Mouse (Mus musculus) left cerebral cortex, adult 11 months (tissue): ENCODE results near the gene Gm28710.
A peak's percentile ranks its signal among the peaks of the same experiment; 100 is the strongest.

Experiments used
- DNase-seq: peaks from one replicate; pipeline ENCODE4 v3.0.0; 2022; ENCODE audit warnings: low spot score

The Gm28710 gene

DNA sequence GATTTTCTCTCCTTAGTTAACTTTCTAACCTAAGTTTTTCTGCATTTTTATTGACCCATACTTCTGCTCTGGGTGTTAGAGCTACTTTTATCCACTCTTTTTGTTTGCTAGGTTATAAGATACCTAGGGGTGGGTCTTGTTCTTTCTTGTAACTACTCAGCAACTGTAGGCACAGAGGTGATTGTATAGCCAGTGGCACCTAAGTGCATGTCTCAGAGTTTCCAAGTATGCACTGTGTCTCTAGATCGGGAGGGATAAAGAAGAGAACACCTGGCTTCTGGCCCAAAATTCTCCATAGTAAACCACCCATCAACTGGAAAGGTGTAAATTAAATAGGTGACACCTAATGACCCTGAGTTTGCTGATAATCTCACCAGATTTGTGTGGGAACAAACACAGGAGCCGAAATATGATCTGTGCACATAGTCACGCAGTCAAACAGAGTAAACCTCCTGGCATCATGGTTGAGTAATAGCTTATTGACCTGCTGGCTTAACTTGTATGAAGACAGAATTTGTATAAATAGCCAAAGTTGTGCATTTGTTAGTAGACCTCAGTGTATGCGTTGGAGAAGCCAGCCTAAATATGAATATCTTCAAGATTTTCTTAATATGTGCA, at the start of gene Gm28710:
Gene Gm28710, plus strand, starts transcription at position 568 of the 618 bp plus-strand sequence.
- DNase-seq = no peak

DNA sequence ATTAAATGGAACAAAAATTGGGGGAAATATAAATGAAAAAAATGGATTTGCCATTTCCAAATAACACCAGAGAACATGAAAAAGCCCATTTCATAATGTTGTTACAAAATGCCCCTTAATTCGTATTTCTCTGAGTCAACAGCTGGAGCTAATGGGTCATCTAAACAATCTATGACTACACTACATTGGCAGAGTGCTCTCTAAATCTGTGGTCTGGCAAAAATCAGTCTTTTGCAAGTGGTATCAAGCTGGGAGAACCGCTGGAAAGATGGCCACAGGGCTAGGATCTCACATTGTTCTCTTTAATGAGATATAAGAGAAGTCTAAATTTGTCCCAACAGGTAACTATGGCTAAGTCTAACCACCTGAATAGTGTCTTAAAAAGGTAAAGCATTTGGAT, 14.4 kb upstream of the Gm28710 start:
- no peak for DNase-seq

- no peak for DNase-seq
Measured at GRCm38 (mm10) chr5:16778610-16779172, 12.9 kb upstream of the Gm28710 start.

DNA sequence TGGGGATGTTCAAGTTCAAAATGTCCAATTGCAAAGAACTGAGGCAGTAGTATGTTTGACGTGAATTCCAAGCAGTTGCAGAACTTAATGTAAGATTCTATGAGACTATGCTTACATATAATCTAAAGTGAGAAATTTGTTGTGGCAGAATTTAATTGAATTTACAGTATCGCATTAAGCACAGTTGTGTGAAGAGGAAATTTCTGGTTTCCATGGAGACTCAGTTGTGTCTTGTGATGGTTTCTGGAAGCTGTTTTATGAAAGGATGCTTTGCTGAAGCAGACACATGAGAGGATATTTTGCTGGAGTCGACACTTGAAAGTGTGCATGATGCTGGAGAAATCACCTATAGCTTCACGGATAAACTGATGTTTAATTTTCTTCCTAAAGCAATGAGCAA, 6.0 kb upstream of the Gm28710 start:
- DNase-seq = no peak

DNA sequence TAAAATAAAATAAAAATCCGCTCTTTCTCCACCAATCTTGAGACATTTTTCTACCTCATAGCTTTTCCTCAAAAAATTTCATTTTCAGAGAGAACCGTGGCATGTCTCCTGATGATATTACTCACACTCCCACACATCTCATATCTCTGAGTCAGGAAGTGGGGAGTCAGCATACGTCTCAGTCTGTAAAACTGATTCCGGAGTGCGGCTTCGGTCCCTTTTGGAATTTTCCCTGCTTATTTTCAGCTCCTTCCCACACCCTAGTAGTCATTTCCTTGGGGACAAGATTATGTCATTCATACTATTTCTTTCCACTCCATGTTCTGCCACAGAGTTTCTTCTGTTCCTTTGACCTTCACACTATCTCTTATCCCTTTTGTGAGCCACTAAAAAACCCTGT, 3.4 kb downstream of the Gm28710 start:
- peak; percentile 4 for DNase-seq

DNA sequence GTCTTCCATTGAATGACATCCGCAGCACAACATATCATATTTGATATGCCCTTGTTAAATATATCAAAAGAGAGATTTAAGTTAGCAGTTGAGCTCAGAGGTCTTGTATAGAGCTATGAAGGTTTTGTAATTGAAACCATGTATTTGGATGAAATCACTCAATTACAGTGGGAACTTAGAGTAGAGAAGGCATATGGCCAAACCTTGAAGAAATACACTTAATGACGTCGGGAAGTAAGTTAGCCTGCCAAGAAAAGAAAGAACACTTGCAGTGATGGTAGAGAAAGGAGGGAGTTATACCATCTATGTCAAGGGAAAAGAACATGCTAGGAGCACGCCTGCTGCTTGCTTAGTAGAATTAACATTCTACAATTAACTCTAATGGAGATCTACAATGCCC, 11.1 kb downstream of the Gm28710 start:
- DNase-seq = no peak

GRCm38 (mm10) chr5:16838991-16839390, 47.4 kb downstream of the Gm28710 start:
- no peak for DNase-seq

DNA sequence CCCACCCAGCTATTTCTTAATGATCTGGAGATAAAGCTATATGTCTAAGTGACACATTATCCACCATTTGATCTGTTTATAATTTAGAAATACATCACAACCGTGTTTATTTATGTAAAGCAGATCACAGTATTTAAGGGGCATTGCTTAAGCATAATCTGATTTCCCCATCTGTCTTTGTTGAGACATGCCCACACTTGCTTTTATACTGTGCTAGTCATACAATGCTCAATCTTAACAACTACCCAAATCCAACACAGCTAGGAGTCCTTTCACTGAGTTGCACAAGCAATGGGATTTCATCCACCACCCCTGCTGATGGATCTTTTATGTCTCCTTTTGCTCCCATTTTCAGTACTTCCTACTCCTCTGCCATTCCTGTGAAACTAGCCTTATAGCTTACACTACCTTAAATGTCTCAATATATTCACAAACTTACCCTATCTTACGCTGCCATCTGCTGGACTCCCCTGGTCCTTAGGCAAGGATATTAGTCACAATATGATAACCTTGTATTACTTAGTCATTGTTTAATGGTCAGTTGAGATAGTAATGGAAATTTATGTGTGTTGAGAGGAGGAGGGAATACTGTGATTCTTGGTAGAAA, 77.8 kb downstream of the Gm28710 start:
- peak; percentile 47 for DNase-seq

DNA sequence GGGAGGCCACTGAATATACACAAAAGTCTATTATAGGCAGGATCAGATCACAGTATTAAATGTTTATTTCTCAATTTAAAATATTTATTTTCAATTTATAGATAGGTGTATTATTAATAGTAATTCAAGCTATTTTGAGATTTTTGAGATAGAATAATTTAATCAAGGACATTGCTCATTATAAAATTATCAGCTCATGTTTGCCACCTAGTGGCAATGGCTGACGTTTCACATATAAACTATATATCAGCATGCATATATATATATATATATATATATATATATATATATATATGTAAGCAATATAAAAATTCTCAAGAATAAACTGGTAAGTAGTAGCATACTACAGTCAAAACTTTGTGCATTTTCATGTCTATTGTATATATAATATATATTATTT, 102.6 kb downstream of the Gm28710 start:
- no peak for DNase-seq

- DNase-seq = no peak
Measured at GRCm38 (mm10) chr5:16919791-16920190, 128.2 kb downstream of the Gm28710 start.

DNA sequence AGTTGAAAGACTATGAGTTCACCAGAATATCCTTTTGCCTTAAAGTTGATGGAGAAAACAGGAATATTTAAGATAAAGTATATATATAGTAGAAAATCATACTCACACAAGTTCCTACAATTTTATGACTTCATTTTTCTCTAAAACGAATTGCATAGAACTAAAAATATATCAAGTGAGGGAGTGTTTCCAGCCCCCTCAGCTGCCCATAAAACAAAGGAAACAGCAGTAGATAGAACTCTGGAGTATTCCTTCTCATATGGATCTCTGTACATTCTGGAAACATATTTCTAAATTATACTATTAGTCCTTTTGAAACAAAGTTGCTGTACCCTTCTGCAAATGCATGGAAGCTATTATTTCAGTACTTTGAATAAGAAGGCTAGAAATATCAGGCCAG, 130.9 kb downstream of the Gm28710 start:
- DNase-seq = no peak
